Mouse (Mus musculus) liver, embryonic 18 days (tissue): ENCODE results near the gene Tbpl1. TPM values are rescaled to one million over a fixed set of nuclear protein-coding genes. Genes with fewer than 3 reads are reported as not detected.

Source experiments
- polyA plus RNA-seq: library from polyadenylated mRNA; depleted of rRNA; stranded (reverse); fragments of >200 nt; gene quantifications from 2 replicates; pipeline ENCODE4 v1.2.3, GENCODE M21; 2012; rRNA removed

Tbpl1 gene
- 6.0 and 7.2 TPM in 2 replicates for polyA plus RNA-seq

GRCm38 (mm10) chr10:22731272-22732093, at the start of gene Tbpl1:
Gene Tbpl1 (minus strand): TSS chr10:22731938.

Other genes with a start within 250 kb of the Tbpl1 start
- 0.12 and 0.14 TPM in 2 replicates for gene Slc2a12, start 86.9 kb downstream of the Tbpl1 start, polyA plus RNA-seq
- gene Tcf21, start 88.2 kb upstream of the Tbpl1 start, polyA plus RNA-seq, result 11.5 and 12.9 TPM in 2 replicates